Mouse (Mus musculus): ENCODE results near the gene Grik3. TPM values are rescaled to one million over a fixed set of nuclear protein-coding genes. Genes with fewer than 3 reads are reported as not detected.

Grik3 gene
- polyA plus RNA-seq (2016; fragmentation: Nextera tagmentation; extraction: Ambion mirVana) = 0.20 and 0.42 TPM in 2 replicates

DNA sequence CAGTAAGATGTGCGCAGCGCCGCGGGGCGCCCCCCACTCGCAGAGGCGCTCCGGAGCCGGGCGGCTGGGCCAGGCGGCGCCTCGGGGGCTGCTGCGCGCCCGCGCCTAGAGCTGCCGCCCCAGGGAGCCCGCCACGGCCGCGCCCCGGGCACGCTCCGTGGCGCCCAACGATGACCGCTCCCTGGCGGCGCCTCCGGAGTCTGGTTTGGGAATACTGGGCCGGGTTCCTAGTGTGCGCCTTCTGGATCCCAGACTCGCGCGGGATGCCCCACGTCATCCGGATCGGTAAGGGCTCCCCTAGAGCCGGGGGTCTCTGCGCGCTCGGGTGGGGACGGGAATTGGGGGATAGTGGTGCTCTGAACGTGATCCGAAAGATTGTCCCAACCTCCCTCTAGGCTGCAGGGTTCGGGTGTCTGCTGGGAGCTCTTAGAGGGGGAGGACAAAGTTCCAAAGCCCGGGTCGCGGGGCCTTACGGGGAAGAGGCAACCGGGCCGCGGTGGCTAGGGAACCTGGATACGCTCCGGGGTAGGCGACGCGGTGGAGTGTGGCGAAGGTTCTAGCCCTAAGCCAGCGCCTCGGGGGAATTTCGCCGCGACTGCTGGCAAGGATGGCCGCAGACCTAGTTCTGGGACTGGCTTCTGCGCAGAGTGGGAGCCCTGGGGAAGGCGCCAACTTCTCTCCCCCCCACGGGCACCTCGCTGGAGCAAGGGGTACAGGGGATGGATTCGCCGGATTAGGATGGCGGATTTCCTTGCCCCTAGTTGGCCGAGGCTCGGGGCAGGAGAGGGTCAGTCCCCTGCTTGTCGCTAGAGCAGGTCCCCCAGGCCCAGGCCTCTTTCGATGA lies at the start of gene Grik3:
Grik3 (plus strand) TSS at position 40 of the 844 bp plus-strand sequence.
- WGBS = under 1% methylated on average over 71 of the region's 77 CpGs
- Histone ChIP-seq H3K27ac (peak within 1 kb of the TSS; percentile 75), H3K27me3 (ENCODE audit: poor library complexity, severe bottlenecking) (peaks cover 100% of the 10 kb centered on the region), H3K4me1 (peaks cover 91% of the 10 kb centered on the region), H3K4me3 (peak within 1 kb of the TSS; percentile 53), H3K36me3 (replicated peaks) (no peaks in the 10 kb centered on the region), H3K9me3 (no peaks in the 10 kb centered on the region)
- DNase-seq (ENCODE audit: extremely low spot score, low spot score) = peak; percentile 51

DNA sequence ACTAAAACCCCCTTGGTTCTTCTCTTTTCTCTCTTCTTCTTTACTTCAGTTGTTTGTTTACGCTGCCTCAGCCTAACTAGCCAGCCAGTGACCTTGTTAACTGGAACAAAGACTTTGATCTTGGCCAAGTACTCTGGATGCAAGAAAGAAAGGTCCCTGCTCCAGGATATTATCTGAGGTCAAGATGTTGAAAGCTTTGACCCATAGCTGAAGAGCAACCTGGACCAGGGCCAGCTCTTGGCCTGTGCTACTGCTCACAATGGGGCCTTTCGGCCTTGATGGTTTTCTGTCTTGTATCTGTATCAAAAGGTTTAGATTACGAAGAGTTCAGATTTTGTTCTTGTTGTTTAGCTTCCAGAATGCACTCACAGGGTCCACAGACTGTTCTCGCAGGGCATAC lies 48.7 kb upstream of the Grik3 start:
- WGBS = 85% methylated on average over 4 of the region's 4 CpGs
- H3K27me3 ChIP-seq (ENCODE audit: poor library complexity, severe bottlenecking) = peaks cover 53% of the 10 kb centered on the region
- DNase-seq (ENCODE audit: extremely low spot score, low spot score) = no peak

DNA sequence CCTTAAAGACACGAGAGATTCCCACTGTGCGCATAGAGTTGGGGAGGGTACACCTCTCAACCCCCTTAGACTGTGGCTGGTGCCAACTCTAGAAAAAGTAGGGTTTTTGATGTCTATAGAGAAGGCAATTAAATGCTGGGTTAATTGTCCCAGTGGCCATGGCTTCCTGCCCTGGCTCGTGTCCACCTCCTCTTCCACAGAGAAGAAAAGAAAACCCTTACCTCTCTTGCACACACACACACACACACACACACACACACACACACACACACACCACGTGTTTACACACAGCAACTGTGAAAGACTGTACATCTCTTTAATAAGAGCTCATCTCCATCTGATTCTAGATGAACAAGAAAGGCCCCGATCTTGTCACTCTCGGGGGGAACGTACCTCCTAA lies 46.1 kb upstream of the Grik3 start:
- Histone ChIP-seq H3K4me1 (peaks cover 33% of the 10 kb centered on the region), H3K4me3 (no peak overlapping the region), H3K27ac (no peak overlapping the region), H3K27me3 (ENCODE audit: poor library complexity, severe bottlenecking) (peaks cover 39% of the 10 kb centered on the region), H3K36me3 (replicated peaks) (no peaks in the 10 kb centered on the region), H3K9me3 (no peaks in the 10 kb centered on the region)
- DNase-seq (ENCODE audit: extremely low spot score, low spot score) = no peak
- WGBS = 87% methylated on average over 7 of the region's 7 CpGs

More for the DNA sequence above, 48.7 kb upstream of the Grik3 start:
- no peaks in the 10 kb centered on the region for H3K9me3 ChIP-seq
- H3K4me3 ChIP-seq = no peak overlapping the region
- no peaks in the 10 kb centered on the region for H3K36me3 ChIP-seq (replicated peaks)
- peaks cover 40% of the 10 kb centered on the region for H3K4me1 ChIP-seq
- H3K27ac ChIP-seq = no peak overlapping the region

DNA sequence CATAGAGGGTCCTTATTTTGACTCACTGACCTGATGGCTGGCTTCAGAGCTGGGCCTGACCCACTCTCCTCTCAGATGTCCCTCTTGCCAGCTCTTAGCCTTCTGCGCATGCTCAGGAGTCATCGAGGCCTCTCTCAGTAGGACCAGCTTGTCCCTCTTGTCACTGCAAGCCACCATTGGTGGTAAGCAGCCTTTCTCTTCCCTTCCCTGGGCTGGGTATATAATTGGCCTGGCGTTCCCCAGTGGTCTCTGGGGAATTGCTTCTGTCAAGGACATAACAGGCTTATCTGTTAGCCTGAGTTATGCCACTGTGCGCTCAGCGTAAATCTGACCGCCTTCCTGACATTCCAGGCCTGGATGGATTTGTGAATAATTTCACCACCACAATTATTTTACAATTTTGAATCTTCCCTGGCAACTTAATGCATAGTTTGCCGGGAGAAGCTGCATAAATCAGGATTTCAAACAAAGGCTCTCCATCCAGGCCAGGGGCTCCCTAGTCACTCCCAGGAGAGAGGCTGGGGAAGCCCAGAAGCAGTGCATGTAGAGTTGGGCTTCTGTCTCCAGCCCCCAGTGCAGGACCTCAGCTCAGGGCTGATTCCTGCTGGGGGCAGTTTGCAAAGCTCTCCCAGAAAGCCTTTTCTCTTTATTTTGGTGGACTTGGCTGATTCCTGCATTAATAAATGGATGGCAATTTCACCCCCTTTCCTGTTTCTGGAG lies 39.7 kb upstream of the Grik3 start:
- no peak for DNase-seq (ENCODE audit: extremely low spot score, low spot score)
- no peak overlapping the region for H3K4me3 ChIP-seq
- WGBS = 68% methylated on average over 7 of the region's 7 CpGs
- no peaks in the 10 kb centered on the region for H3K9me3 ChIP-seq
- no peaks in the 10 kb centered on the region for H3K36me3 ChIP-seq (replicated peaks)
- peaks cover 60% of the 10 kb centered on the region for H3K27me3 ChIP-seq (ENCODE audit: poor library complexity, severe bottlenecking)
- peaks cover 44% of the 10 kb centered on the region for H3K4me1 ChIP-seq
- H3K27ac ChIP-seq = no peak overlapping the region

DNA sequence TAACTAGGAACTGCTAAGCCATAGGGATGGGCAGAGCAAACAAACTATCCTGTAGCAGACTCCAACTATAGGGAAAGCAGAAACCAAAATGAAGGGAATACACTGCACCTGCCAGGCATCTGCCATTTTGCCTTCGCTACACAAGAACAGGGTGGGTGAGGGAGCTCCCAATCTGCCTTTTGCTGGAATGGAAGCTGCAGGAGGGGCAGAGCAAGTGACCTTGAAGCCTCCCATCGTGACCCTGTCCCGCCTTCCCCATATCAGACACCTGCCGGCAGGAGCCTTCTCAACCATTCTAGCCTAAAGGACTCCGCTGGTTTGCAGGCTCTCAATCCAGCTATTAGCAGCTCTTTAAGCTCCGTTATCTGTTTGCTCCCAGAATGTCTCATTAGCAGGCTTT lies 38.7 kb upstream of the Grik3 start:
- Histone ChIP-seq H3K27me3 (ENCODE audit: poor library complexity, severe bottlenecking) (peaks cover 65% of the 10 kb centered on the region), H3K27ac (no peak overlapping the region), H3K9me3 (no peaks in the 10 kb centered on the region), H3K4me1 (peaks cover 51% of the 10 kb centered on the region), H3K4me3 (no peak overlapping the region), H3K36me3 (replicated peaks) (no peaks in the 10 kb centered on the region)
- 49% methylated on average over 6 of the region's 6 CpGs for WGBS
- DNase-seq (ENCODE audit: extremely low spot score, low spot score) = no peak

DNA sequence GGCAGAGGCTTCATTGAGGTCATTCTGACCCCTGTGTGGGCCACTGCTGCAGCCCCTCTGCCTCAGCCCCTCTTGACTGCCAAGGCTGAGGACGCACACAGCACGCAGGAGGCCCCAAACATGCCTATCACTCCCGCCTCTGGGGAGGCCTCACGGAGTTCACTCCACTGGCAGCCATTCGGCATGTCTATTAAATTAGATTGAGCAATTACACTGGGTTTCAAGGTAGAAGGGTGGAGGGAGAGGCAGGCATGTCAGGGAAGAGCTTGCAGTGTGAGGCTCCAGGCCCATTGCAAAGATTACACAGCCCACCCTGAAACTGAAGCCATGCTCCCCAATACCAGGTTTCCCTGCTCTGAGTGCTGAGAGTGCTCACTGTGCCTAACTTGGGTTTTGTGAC lies 34.0 kb upstream of the Grik3 start:
- peaks cover 58% of the 10 kb centered on the region for H3K4me1 ChIP-seq
- WGBS = 72% methylated on average over 5 of the region's 5 CpGs
- no peak overlapping the region for H3K4me3 ChIP-seq
- peaks cover 92% of the 10 kb centered on the region for H3K27me3 ChIP-seq (ENCODE audit: poor library complexity, severe bottlenecking)
- DNase-seq (ENCODE audit: extremely low spot score, low spot score) = no peak
- H3K9me3 ChIP-seq = no peaks in the 10 kb centered on the region
- no peaks in the 10 kb centered on the region for H3K36me3 ChIP-seq (replicated peaks)
- no peak overlapping the region for H3K27ac ChIP-seq

DNA sequence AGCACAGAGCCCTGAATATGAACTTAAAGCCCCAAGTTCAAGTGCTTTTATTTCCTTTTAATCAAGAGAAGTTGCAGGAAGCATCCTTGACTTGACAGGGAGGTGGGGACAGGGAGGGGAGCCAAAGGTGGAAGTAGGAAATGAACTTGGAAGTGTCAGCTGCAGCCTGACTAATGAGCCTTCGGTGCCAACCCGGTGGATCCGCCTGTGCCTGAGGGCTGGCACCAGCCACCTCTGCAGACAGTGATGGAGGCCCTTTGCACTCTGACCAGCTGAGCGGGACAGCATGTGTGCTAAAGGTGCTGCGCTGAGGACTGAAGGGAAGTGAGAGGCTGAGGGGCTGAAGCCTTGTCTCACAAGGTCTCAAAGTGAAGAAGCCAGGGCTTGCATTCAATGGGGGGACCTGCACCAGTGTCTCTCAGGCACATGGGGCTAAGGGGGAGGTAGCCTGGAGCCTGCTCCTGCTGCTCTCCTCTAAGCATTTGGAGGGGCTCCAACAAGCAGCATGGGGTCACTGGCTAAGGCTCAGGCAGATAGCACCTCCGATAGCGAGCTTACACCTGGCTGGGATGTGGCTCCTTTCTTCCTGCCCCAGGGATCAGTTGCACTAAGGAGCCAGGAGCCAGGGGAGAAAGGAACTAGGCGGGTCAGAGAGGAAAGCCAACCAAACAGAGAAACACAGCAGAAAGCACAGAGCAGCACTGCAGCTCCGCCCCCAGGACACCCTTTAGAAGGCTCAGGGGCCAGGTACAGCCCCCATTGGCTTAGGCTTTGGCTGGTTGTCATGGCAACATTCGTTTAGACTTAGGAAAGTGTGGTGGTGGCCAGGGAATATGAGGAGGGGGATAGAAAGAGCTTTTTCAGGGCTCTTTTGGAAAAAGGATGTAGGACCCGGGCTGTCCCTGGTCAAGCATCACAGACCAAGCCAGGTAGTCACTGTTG lies 33.1 kb upstream of the Grik3 start:
- no peaks in the 10 kb centered on the region for H3K36me3 ChIP-seq (replicated peaks)
- H3K9me3 ChIP-seq = no peaks in the 10 kb centered on the region
- no peak overlapping the region for H3K4me3 ChIP-seq
- peaks cover 49% of the 10 kb centered on the region for H3K4me1 ChIP-seq
- WGBS = 26% methylated on average over 11 of the region's 11 CpGs
- no peak overlapping the region for H3K27ac ChIP-seq
- peaks cover 93% of the 10 kb centered on the region for H3K27me3 ChIP-seq (ENCODE audit: poor library complexity, severe bottlenecking)
- no peak for DNase-seq (ENCODE audit: extremely low spot score, low spot score)

DNA sequence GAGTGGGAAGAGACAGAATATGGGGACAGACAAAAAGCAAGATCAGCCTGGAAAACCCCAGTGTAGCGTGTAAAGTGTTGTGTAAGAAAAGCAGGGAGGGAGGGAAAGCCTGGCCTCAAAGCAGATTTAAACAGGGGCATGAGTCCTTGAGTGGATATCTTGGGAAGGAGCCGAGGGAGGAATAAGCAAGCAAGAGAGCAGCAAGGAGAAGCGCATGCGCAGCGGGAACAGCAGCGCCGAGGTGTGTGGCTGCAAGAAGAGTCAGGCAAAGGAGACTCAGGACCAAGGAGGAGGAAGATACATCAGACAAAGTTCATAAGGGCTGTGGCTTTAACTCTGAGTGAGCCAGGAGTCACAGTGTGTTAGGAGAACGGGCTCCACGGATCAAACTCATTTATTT lies 30.7 kb upstream of the Grik3 start:
- WGBS = 81% methylated on average over 9 of the region's 9 CpGs
- no peak for DNase-seq (ENCODE audit: extremely low spot score, low spot score)
- Histone ChIP-seq H3K27ac (no peak overlapping the region), H3K4me3 (no peak overlapping the region), H3K4me1 (peaks cover 33% of the 10 kb centered on the region), H3K36me3 (replicated peaks) (no peaks in the 10 kb centered on the region), H3K27me3 (ENCODE audit: poor library complexity, severe bottlenecking) (peaks cover 73% of the 10 kb centered on the region), H3K9me3 (no peaks in the 10 kb centered on the region)

DNA sequence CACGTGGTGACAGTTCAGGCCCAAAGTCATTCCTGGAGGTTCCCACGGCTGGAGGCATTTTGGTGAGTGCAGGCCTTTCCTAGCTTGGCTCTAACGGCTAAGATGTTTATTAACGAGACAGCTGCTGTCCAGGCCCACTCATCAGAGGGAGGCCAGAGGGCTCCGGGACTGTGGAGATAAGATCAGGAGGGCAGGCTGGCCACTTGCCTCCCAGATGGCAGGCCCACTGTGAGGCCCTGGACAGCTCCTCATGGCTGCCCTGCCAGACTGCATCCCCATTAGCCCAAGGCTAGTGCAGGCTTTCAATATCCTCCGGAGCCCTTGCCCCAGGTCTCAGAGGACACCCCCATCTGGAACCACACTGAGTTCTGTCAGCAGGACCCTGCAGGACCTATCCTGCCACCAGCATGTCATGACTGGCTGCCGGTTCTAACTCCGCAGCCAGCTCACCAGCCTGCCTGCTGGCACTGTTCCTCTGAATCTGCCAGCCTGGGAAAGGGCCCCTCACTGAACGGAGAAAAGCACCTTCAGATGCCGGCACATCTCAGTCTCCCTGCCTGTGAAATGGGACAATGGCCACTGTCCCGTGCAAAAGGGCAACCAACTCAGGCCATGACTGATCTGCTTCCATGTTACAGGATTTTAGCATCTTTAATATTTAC lies 20.7 kb upstream of the Grik3 start:
- Histone ChIP-seq H3K4me1 (peaks cover 10% of the 10 kb centered on the region; the same call in 1 of the 2 replicates), H3K27me3 (ENCODE audit: poor library complexity, severe bottlenecking) (peaks cover 24% of the 10 kb centered on the region; the same call in 1 of the 2 replicates), H3K27ac (no peak overlapping the region), H3K4me3 (no peak overlapping the region), H3K36me3 (replicated peaks) (no peaks in the 10 kb centered on the region), H3K9me3 (no peaks in the 10 kb centered on the region)
- WGBS = 65% methylated on average over 11 of the region's 11 CpGs
- no peak for DNase-seq (ENCODE audit: extremely low spot score, low spot score)

DNA sequence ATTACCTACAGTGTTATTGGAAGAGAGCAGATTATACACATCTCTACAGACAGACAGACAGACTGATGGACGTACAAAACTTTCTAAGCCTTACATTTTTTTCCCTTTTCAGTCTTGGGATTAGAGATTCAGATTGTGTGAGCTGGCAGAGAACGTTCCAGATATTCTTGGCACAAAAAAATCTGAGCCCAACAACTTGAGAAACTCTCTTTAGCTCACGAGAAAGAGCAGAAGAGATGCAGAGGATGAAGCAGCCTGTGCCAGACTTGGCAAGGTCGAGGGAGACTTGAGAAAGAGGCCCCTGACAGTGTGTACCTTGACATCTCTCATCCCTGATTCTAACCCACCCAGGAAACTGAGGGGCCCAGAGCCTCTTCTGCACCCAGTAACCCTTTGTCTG lies 15.6 kb upstream of the Grik3 start:
- no peak for DNase-seq (ENCODE audit: extremely low spot score, low spot score)
- Histone ChIP-seq H3K9me3 (no peaks in the 10 kb centered on the region), H3K27ac (no peak overlapping the region), H3K4me1 (peaks cover 17% of the 10 kb centered on the region), H3K4me3 (no peak overlapping the region), H3K36me3 (replicated peaks) (no peaks in the 10 kb centered on the region), H3K27me3 (ENCODE audit: poor library complexity, severe bottlenecking) (peaks cover 56% of the 10 kb centered on the region)
- WGBS = 84% methylated on average over 4 of the region's 4 CpGs

DNA sequence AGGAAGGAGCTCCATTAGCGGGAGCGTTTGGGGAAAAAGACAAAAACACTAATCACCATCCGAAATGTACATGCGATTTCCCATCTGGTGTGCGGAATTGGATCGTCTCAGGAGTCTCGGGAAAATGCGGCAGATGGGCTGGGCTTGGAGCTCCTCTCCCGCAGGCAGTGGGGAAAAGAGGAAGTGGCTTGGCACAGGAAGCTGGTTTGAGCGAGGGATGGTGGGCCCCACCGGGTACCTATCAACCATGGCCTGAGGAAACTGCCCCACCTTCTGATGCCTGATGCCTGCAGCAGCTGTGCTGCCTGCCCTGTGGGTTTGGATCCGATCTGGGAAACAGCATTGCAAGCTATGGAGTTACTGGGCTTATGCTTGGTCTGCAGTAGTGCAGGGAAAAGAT lies 12.4 kb upstream of the Grik3 start:
- no peaks in the 10 kb centered on the region for H3K9me3 ChIP-seq
- no peaks in the 10 kb centered on the region for H3K36me3 ChIP-seq (replicated peaks)
- H3K4me1 ChIP-seq = peaks cover 28% of the 10 kb centered on the region
- WGBS = 56% methylated on average over 12 of the region's 12 CpGs
- no peak for DNase-seq (ENCODE audit: extremely low spot score, low spot score)
- peaks cover 81% of the 10 kb centered on the region for H3K27me3 ChIP-seq (ENCODE audit: poor library complexity, severe bottlenecking)
- no peak overlapping the region for H3K4me3 ChIP-seq
- no peak overlapping the region for H3K27ac ChIP-seq

DNA sequence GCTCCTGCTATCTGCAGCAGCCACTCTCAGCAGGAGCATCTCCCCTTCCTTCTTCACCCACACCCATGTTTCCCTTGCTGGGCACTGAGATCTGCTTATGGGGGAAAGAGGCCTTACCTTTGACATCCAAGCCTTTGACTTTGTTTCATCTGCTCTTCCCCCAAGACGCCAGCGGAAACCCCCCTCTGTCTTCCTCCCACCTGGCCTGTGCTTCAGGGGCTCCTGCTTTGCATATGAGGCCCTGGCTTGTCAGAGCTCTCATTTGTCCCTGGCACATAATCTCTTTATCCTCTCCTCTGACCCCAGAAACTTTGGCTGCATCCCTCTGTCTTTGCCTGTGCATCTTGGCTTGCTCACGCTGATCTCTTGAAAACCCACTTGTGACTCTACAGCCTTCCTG lies 9.2 kb upstream of the Grik3 start:
- no peak for DNase-seq (ENCODE audit: extremely low spot score, low spot score)
- H3K4me3 ChIP-seq = no peak overlapping the region
- H3K4me1 ChIP-seq = peaks cover 58% of the 10 kb centered on the region
- no peaks in the 10 kb centered on the region for H3K36me3 ChIP-seq (replicated peaks)
- H3K27ac ChIP-seq = no peak overlapping the region
- peaks cover 98% of the 10 kb centered on the region for H3K27me3 ChIP-seq (ENCODE audit: poor library complexity, severe bottlenecking)
- no peaks in the 10 kb centered on the region for H3K9me3 ChIP-seq
- 20% methylated on average over 3 of the region's 3 CpGs for WGBS
